Mouse (Mus musculus) layer of hippocampus, adult 11-12 months (tissue): ENCODE data around the gene Brpf3.
"Not testable (repeated sequence)": the region's sequence is repeated elsewhere in the genome, so short reads cannot be mapped to it uniquely, and the experiment has no call there.

Experiments used
- DNase-seq: peaks from one replicate; pipeline ENCODE4 v3.0.0; 2022; ENCODE audit warnings: low spot score

The Brpf3 gene

GRCm38 (mm10) chr17:28800671-28801412 is at the start of gene Brpf3:
Gene Brpf3, plus strand, starts transcription at chr17:28801090.
- peak; percentile 71 for DNase-seq

- DNase-seq, result no peak
Observed at GRCm38 (mm10) chr17:28756447-28756846, 44.4 kb upstream of the Brpf3 start.

GRCm38 (mm10) chr17:28757470-28757869 is 43.4 kb upstream of the Brpf3 start:
- no peak for DNase-seq

DNA sequence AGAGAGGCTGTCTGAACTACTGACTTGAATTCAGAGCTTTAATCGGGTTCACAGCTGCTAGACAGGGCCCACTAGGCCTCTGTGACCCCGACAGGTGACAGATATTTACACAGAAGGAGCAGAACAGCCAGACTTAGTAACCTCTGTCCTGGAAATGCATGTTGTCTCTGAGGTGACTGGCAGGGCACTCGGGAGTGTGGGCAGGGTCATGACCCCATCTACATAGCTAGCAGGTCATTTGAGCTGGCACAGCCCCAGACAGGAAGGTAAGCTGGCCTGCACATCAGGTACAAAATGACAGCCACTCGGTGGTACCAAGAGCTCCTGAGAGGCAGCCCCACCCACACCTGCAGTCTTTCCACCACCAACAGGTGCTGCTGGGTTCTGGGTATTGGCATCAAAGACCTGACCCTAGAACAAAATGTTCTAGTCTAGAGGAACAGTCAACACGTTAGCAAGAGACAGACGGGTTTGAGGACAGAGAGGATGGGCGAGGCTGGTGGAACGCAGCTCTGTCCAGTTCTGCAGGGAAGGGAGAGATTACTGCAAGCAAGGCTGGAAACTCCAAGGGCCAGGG is 40.1 kb upstream of the Brpf3 start:
- DNase-seq, result no peak

- peak; percentile 68 for DNase-seq
Observed at GRCm38 (mm10) chr17:28761871-28762270, 39.0 kb upstream of the Brpf3 start.

GRCm38 (mm10) chr17:28766203-28766602 is 34.7 kb upstream of the Brpf3 start:
- no peak for DNase-seq

DNA sequence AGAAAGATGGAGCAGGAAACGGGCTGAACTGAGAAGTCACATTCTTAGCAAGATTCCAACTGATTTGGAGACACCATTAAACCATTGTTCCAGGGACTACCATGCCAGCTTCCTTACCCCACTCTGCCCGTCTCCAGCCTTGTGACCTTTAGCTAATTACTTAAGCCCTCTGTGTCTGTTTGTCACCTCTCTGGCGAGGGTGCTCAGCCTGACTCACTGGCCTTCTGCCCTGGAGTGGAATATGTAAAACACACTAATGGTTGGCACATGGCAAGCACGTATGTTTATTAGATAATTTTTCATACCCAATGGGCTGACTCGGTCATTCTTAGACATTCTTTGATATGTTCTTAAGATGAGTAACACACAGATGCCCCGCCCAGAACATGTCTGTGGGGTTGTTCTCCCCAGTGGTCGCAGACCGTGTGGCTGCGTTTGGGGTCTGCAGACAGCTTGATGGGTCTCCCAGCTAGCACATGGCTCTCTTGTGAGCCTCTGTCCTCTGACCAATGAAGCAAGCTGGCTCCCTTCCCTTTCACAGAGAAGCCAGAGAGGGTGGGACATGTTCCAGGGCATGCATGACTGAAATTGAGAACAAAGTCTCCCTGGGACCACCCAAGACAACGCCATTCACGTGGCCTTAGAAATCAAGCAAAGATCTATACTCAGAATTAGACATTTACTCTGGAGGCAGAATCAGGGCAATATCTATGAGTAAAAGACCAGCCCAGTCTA is 33.9 kb upstream of the Brpf3 start:
- no peak for DNase-seq

GRCm38 (mm10) chr17:28769121-28769874 is 31.6 kb upstream of the Brpf3 start, which contains the start of gene Mapk13:
Gene Mapk13, plus strand, starts transcription at chr17:28769297.
- DNase-seq, result no peak

GRCm38 (mm10) chr17:28769875-28770421 is 30.9 kb upstream of the Brpf3 start:
- DNase-seq, result no peak

DNA sequence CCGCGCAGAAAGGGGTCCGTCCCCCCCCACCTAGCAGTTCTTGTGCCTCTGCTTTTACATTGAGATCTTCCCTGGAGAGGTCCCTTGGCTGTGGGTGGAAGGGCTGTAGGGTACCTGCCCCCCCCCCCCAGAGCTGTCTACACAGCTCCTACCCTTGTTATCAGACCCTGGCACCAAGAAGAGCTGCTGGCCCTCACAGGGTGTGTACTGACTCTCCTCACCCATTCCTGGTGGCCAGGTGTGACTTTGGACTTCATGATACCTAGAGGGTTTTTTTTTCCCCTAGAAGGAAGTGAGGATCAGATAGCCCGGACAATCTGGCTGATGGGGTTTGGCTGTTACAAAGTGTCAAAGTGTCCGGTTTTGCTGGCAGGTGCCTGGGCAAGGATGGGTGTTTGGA is 29.6 kb upstream of the Brpf3 start:
- DNase-seq, result no peak

DNA sequence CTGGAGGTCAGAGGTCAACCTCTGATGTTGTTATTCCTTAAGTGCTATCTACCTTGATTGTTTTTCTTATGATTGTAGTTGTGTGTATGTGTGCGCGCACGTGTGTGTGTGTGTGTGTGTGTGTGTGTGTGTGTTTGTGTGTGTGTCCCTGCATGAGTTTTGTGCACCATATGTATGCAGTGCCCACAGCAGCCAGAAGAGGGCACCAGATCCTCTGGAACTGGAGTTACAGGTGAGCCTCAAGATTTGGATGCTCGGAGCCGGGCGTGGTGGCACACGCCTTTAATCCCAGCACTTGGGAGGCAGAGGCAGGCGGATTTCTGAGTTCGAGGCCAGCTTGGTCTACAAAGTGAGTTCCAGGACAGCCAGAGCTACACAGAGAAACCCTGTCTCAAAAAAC is 26.6 kb upstream of the Brpf3 start:
- DNase-seq, result not testable (repeated sequence)

GRCm38 (mm10) chr17:28775161-28775560 is 25.7 kb upstream of the Brpf3 start:
- DNase-seq, result no peak

- DNase-seq, result no peak
Observed at GRCm38 (mm10) chr17:28776817-28777216, 24.1 kb upstream of the Brpf3 start.

- peak; percentile 15 for DNase-seq
Observed at GRCm38 (mm10) chr17:28777231-28778005, 23.5 kb upstream of the Brpf3 start.

DNA sequence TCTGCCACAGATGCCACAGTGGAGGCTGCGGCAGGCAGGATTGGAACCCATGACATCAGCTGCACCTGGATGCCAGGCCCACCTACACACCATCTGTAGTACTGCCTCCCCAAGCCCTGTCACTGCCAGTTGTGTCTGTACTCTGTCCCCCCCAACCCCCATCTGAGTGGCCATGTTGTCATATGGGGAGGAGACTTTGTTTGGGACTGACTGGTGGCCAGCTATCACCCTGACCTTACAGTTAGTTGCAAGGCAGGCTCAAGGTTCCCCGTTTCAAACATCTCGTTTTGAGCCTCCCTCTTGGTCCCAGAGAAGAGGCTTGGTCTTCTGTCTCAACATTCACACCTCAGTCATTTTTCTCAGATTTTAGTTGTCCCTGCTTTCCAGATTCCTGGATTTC is 21.2 kb upstream of the Brpf3 start:
- DNase-seq, result no peak

DNA sequence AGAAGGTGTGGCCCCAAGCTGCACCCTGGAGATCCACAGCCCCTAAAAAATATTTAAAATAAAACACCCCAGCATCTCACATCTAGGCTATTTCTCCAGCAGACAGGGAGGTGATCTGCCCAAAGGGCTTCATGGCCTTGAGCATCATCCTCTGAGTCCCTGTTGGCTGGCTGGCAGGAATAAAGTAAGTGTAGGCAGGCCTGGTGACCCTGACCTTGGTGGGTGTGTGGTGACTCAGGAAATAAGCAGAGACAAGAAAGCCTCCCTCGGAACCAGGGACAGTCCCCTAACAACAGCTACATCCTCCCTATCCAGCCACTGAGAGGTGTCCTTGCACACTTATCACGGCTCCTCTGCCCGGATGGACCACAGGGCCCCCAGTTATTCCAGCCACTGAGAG is 20.1 kb upstream of the Brpf3 start:
- DNase-seq, result no peak

GRCm38 (mm10) chr17:28781290-28782045 is 19.4 kb upstream of the Brpf3 start:
- no peak for DNase-seq

GRCm38 (mm10) chr17:28785036-28785435 is 15.9 kb upstream of the Brpf3 start:
- no peak for DNase-seq

DNA sequence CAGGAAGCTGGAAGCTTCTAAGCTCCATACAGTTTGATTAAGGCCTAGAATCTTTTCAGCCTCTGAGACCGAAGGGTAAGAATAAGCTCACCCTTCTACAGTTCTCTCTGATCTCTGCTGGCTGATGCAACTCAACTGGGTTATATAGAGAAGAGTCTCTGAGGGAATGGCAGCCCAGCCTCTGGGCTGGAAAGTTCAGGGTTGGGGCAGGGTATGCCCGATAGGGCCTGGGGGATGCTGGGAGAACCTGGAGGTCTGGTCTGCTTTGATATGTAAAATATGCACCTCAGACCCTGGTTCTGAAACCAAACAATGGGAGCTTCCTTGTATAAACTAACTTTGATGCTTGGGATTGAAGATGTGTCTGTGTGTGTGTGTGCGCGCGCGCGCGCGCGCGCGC is 13.4 kb upstream of the Brpf3 start:
- no peak for DNase-seq

- DNase-seq, result no peak
Observed at GRCm38 (mm10) chr17:28797031-28797430, 3.9 kb upstream of the Brpf3 start.
